Mouse (Mus musculus) adrenal gland (tissue): ENCODE results near the gene Crisp2.
"Not testable (repeated sequence)": the region's sequence is repeated elsewhere in the genome, so short reads cannot be mapped to it uniquely, and the experiment has no call there.

ENCODE experiments used
- intact Hi-C: fragments of 180-260 bp; cut with DNase I; formaldehyde crosslinking; loops from one replicate; pipeline ENCODE4 v1.15.1; 2025

Gene Crisp2

DNA sequence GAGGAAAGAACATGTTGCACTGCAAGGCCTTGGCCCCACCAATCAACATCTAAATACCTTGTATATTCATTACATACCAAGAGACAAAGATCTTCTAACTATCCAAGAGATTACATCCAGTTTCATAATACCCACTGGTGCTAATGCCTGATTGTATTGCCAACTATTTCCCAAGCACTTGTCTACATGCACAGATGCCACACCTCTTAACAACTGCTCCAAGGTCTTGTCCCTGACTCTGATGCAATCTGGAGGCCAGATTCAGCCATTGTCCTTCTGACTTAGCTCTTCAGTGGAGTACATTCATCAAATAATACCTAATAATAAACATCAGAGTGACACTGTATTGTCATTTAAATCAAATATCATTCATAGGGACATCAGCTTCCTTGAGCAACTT, 89.7 kb downstream of the Crisp2 start:
- intact Hi-C loops: not testable (repeated sequence)

GRCm38 (mm10) chr17:40716273-40716672, 90.5 kb downstream of the Crisp2 start:
- intact Hi-C loops: no loop called here
